Mouse (Mus musculus): Measurements from ENCODE around the gene Cdh15. TPM values are rescaled to one million over a fixed set of nuclear protein-coding genes. Genes with fewer than 3 reads are reported as not detected.

Gene Cdh15
- polyA plus RNA-seq, 1 experiment from 2014 or later, result 1.5 TPM

DNA sequence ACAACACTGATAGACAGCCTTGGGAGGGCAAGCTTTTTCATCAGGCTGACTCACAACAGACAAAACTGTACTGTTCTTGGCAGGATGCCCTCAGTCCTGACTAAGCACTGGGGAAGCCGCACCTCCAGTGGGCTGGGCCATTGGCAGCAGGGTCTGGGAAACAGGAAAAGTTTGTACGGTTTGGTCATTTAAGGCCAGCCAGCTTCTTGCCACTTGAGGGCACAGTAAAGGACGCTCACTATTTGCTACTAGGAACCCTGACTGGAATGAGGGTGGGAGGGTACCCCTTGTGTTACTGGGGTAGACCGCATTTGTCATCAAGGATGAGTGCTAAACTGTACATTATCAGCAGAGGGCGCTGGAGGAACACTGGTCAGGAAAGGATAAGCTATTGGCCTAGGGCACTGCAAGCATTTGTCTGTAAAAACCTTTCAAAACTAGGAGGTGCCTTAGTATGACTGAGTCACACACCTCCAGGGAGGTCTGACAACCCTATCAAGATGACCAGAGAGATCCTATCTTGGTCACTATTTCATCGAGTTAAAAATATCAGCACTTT, 58.8 kb downstream of the Cdh15 start:
- H3K4me1 ChIP-seq (replicated peaks; ENCODE audit: control insufficient read depth, insufficient read depth, low read length), result no peaks in the 10 kb centered on the region
- peak; percentile 79; the same call in 1 of the 2 replicates for ATAC-seq (ENCODE audit: low FRiP score)
- no peak overlapping the region for H3K4me2 ChIP-seq (replicated peaks)
- no peaks in the 10 kb centered on the region for H3K9me3 ChIP-seq (ENCODE audit: control insufficient read depth, low read length)
- H3K27me3 ChIP-seq (ENCODE audit: control insufficient read depth, insufficient read depth, low read length), result no peaks in the 10 kb centered on the region
- H3K27ac ChIP-seq, result no peak overlapping the region
- peaks cover 14% of the 10 kb centered on the region for H3K36me3 ChIP-seq (replicated peaks; ENCODE audit: control insufficient read depth, insufficient read depth)
- 43% methylated on average over 6 of the region's 6 CpGs for WGBS
- H3K9ac ChIP-seq, result no peak overlapping the region
- no peak overlapping the region for H3K4me3 ChIP-seq (replicated peaks; ENCODE audit: low read length)
- peak; percentile 90 for DNase-seq (ENCODE audit: low spot score)

DNA sequence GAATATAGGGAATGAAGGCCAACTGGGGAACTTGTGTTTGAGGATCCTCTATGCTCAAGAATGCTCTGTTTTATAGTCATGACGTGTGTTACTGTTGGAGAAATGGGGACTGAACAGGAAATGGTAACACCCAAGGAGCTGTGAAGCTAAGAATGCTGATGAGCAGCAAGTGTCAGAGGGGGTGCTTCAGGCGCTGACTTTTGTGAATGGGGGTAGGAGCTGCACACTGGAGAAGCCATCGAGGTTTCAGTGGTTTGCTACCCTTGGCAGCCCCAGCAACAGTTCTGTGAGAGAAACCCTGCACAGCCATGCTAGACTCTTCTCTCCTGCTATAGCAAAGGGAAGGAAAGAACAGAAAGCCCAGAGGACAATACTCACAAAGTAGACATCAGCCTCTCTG, 64.4 kb downstream of the Cdh15 start:
- 81% methylated on average over 3 of the region's 3 CpGs for WGBS

DNA sequence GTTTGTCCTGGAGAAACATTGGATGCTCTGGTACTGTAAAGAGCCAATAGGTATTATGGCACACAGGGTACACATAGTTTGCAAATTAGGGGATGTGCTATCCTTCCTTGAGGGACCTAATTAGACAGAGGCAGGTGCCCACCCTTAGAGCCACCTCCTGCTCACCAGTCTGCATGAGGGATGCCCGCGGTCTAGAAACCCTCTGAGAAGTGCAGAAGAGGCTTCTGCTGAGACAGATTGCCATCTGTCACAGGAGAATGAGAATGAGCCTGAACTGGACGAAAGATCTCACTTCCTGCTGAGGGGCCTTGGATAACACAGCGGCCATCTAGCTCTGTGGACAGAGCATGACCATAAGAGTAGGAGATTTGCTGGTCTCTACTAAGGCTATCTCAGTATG, 65.1 kb downstream of the Cdh15 start:
- no peak for ATAC-seq (ENCODE audit: low FRiP score)
- Histone ChIP-seq H3K27ac (no peak overlapping the region), H3K4me1 (replicated peaks; ENCODE audit: control insufficient read depth, insufficient read depth, low read length) (peaks cover 6% of the 10 kb centered on the region; the same call in 1 of the 2 replicates), H3K9me3 (ENCODE audit: control insufficient read depth, low read length) (no peaks in the 10 kb centered on the region), H3K9ac (no peak overlapping the region), H3K27me3 (ENCODE audit: control insufficient read depth, insufficient read depth, low read length) (no peaks in the 10 kb centered on the region), H3K4me3 (replicated peaks; ENCODE audit: low read length) (no peak overlapping the region), H3K4me2 (replicated peaks) (no peak overlapping the region), H3K36me3 (replicated peaks; ENCODE audit: control insufficient read depth, insufficient read depth) (peaks cover 33% of the 10 kb centered on the region)
- DNase-seq (ENCODE audit: low spot score), result no peak
- 78% methylated on average over 4 of the region's 4 CpGs for WGBS

More for the DNA sequence above, 64.4 kb downstream of the Cdh15 start:
- no peak for DNase-seq (ENCODE audit: low spot score)
- H3K4me3 ChIP-seq (replicated peaks; ENCODE audit: low read length), result no peak overlapping the region
- no peaks in the 10 kb centered on the region for H3K9me3 ChIP-seq (ENCODE audit: control insufficient read depth, low read length)
- no peak overlapping the region for H3K4me2 ChIP-seq (replicated peaks)
- H3K27me3 ChIP-seq (ENCODE audit: control insufficient read depth, insufficient read depth, low read length), result no peaks in the 10 kb centered on the region
- H3K9ac ChIP-seq, result no peak overlapping the region
- peaks cover 41% of the 10 kb centered on the region for H3K36me3 ChIP-seq (replicated peaks; ENCODE audit: control insufficient read depth, insufficient read depth)
- no peaks in the 10 kb centered on the region for H3K4me1 ChIP-seq (replicated peaks; ENCODE audit: control insufficient read depth, insufficient read depth, low read length)
- H3K27ac ChIP-seq, result no peak overlapping the region
- no peak for ATAC-seq (ENCODE audit: low FRiP score)

DNA sequence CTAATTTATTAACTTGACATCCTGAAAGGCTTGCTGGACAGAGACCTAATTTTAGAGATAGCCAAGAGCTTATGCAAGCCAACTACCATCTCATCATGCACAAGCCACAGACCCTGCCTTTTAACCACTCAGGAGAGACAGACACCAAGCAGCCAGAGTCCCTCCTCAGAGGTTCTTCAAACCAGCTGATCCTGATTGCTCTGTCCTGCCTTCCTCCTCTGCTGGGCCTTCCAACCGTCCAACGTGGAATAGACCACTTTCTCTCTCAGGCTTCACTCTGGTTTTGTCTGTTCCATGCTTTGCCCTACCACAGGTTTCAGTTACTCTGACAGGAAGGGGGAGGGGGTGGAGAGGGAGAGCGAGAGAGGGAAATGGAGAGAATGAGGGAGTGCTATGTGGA, 69.0 kb downstream of the Cdh15 start:
- DNase-seq (ENCODE audit: low spot score), result no peak
- peaks cover 23% of the 10 kb centered on the region for H3K4me1 ChIP-seq (replicated peaks; ENCODE audit: control insufficient read depth, insufficient read depth, low read length)

More for the DNA sequence above, 69.0 kb downstream of the Cdh15 start:
- H3K27ac ChIP-seq, result no peak overlapping the region
- H3K36me3 ChIP-seq (replicated peaks; ENCODE audit: control insufficient read depth, insufficient read depth), result peaks cover 28% of the 10 kb centered on the region
- H3K9me3 ChIP-seq (ENCODE audit: control insufficient read depth, low read length), result no peaks in the 10 kb centered on the region
- no peak overlapping the region for H3K4me3 ChIP-seq (replicated peaks; ENCODE audit: low read length)
- H3K27me3 ChIP-seq (ENCODE audit: control insufficient read depth, insufficient read depth, low read length), result no peaks in the 10 kb centered on the region
- ATAC-seq (ENCODE audit: low FRiP score), result no peak
- no peak overlapping the region for H3K9ac ChIP-seq
- WGBS, result 85% methylated on average over 3 of the region's 3 CpGs
- H3K4me2 ChIP-seq (replicated peaks), result no peak overlapping the region

Other genes with a start within 250 kb of the Cdh15 start
- 5.8 and 6.0 TPM in 2 replicates for gene Galns, start 236.5 kb upstream of the Cdh15 start, polyA plus RNA-seq (2014; fragmentation: Nextera tagmentation; extraction: Ambion mirVana)
- gene Trappc2l, start 236.3 kb upstream of the Cdh15 start, polyA plus RNA-seq (2014; fragmentation: Nextera tagmentation; extraction: Ambion mirVana), result 118 and 130 TPM in 2 replicates
- gene Pabpn1l, start 225.2 kb upstream of the Cdh15 start, polyA plus RNA-seq (2014; fragmentation: Nextera tagmentation; extraction: Ambion mirVana), result not detected in 2 replicates
- gene Cbfa2t3, start 148.9 kb upstream of the Cdh15 start, polyA plus RNA-seq (2014; fragmentation: Nextera tagmentation; extraction: Ambion mirVana), result 22.4 and 27.7 TPM in 2 replicates
- 14.5 and 16.5 TPM in 2 replicates for gene Acsf3, start 72.5 kb upstream of the Cdh15 start, polyA plus RNA-seq (2014; fragmentation: Nextera tagmentation; extraction: Ambion mirVana)
- gene Ankrd11, start 194.3 kb downstream of the Cdh15 start, polyA plus RNA-seq (2014; fragmentation: Nextera tagmentation; extraction: Ambion mirVana), result 45.3 and 49.9 TPM in 2 replicates
- gene Spg7, start 215.0 kb downstream of the Cdh15 start, polyA plus RNA-seq (2014; fragmentation: Nextera tagmentation; extraction: Ambion mirVana), result 41.6 and 44.1 TPM in 2 replicates